Mouse (Mus musculus) kidney, postnatal 10 days (tissue): Measurements from ENCODE around the gene Pla2g12a.

ENCODE experiments used
- DNase-seq: peaks from one replicate; pipeline ENCODE4 v3.0.0; 2021; ENCODE audit warnings: mixed read lengths

The Pla2g12a gene

DNA sequence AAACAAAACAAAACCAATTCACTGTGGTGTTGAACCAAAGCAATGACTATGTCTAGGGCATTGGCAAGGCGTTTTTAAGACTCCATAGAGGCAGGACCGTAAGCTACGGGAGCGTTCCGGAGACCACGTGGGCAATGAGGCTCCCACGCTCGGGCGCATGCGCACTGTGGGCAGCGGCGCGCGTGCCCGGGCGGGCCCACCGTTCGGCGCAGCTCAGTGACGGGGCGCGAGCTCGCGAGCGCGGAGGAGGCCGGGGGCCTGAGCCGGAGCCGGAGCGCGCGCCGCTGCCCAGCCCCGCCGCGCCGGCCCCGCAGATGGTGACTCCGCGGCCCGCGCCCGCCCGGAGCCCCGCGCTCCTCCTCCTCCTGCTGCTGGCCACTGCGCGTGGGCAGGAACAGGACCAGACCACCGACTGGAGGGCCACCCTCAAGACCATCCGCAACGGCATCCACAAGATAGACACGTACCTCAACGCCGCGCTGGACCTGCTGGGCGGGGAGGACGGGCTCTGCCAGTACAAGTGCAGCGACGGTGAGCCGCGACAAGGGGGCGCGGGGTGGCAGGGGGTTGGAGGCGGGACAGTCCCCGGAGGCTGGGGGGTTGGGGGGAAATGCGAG lies at the start of gene Pla2g12a:
Gene Pla2g12a (plus strand): TSS at position 202 of the 617 bp plus-strand sequence.
- peak; percentile 95 for DNase-seq

DNA sequence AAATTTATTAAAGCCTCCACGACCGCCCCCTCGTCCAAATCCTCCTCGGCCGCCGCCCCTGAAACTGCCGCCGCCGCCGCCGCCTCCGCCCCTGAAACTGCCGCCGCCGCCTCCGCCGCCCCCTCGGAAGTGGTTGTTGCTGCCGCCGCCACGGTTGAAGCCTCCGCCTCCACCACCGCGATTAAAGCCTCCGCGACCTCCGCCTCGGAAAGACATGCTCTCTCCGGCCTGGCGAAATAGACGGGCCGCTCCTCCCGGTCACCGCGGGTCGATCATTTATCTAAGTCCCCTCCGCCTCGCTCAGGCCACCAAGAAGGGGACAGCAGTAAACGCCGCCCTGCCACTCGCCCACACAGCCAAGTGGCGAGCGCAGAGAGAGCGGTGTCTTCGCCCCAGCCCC lies 47.8 kb upstream of the Pla2g12a start:
- peak; percentile 67 for DNase-seq

DNA sequence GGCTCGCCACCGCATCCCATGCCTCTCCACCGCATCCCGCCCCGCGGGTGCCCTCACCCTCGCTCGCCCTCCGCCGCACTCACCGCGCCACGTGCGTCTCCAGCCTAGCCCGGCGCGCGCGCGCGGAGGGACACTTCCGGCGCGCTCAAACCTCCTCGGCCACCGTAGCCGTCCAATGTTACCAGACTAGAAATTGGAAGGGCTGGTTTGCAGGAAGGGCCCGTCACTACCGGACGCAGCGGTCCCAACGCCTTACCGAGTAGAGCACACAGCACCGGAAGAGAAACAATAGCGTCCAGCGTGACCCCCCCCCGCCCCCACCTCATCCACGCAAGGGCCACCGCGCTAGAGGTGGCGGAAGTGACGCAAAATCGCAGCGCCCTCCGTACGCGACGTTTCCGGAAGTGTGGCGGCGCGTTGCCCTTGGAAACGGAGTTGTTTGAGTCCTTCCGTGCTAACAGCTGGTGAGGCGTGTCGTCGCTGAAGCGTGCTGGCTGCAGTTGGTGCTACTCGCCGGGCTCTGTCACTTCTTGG lies 47.3 kb upstream of the Pla2g12a start, which contains the start of gene Gar1:
Gene Gar1 (minus strand): TSS at position 362 of the 534 bp plus-strand sequence.
- DNase-seq, result peak; percentile 98

DNA sequence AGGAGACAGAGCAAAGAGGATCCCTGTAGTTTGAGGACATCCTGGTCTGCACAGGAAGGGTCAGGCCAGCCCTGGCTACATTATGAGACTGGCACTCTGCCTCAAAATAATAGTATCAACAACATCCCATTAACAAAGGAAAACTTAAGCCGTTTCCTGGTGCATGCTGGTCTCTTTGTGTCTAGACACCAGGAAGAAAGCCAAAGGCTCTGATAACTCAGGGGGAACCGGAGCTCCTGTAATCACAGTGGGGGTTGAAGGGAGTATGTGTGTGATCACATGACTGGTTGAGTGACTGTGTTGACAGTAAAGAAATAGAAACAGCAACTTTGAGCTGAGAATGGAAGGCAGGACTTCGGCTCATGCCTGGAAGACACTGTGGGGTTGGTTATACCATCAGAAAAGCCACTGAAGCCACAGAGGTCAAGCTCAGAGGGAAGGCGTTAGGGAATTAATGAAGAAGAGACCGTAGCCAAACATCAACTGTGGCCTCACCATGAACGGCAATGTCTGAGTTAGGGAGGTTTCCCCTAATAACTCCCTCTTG lies 42.9 kb upstream of the Pla2g12a start, which contains the start of gene Cfi:
Gene Cfi (plus strand): TSS at position 497 of the 547 bp plus-strand sequence.
- no peak for DNase-seq

DNA sequence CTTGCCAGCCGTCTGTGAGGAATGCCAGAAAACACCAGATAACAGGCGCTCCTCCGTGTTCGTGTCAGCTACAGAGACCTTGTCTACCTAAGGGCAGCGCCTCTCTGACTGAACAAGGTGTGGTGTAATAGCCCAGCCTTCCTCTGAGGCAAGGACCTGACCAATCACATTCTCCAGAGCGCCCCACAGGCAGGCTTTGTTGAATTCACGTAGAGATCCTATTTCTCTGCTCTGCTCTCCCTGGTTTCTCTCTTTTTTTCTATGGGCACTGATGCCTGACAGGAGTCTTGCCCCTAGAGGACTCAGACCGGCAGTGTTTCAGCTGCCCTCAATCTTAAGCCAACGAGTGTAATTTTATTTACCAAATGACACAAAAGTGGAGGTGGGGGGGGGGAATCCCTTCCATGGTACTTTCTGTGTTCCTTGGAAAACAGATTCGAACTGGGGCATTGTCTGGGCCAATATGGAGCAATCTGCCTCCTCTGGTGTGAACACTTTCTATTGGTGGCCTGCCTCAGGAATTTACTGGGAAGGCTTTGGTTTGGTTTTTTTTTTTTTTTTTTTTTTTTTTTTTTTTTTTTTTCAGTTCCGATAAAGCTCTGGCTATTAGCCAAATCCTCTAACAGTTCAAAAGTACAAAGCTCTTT lies 42.2 kb upstream of the Pla2g12a start:
- DNase-seq, result peak; percentile 50

DNA sequence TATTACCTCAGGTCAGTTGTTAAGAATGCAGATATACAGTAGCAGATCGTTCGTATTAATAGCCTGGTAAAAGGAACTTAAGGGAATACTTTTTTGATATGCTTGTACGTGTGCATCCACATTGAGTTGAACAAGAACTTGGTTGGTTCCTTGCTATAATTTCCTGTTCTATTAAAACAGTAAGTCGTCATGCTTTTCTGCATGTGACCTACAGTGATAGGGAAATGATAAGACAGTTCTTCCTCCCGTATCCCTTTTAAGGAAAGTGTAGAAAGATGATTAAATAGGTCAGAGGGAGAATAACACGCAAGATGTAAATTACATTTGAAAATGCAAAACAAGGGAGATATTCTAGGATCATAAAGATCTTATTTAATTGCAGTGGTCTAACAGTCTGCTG lies 41.4 kb upstream of the Pla2g12a start:
- no peak for DNase-seq

DNA sequence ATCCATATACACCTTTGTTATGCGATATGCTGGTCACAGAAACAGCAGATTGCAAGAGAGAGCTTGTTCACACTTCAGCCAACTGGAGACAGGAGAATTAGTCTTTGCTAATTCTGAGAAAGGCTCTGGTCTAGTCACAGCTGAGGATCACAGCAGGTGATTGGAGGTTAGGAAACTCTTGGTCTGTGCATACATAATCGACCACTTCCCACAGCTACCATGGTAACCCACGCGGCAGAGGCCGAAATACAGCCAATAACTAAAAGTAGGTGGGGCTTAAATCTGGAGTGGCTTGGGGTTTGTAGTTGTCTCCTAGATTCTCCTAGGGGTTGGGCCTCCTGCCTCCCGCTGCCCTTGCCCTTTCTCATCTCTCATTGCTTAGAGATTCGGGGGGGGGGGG lies 40.4 kb upstream of the Pla2g12a start:
- DNase-seq, result no peak

DNA sequence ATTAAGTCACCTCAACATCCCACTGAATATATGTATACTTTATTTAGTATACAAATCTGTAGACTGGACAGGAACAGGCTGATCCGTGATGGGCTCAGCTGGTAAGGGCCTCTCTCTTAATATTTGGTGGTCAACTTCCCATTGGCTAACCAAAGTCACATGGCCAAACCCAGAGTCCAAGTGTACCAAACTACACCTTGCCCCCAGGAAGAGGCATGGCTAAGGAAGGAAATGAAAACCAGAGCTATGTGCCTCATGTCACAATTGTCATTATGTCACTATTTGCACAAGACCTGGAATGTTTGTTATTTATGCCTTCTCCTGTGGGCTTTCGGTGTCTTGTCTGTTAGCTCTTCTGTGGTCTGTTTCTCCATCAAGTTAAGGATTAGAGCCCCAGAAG lies 32.5 kb upstream of the Pla2g12a start:
- no peak for DNase-seq

DNA sequence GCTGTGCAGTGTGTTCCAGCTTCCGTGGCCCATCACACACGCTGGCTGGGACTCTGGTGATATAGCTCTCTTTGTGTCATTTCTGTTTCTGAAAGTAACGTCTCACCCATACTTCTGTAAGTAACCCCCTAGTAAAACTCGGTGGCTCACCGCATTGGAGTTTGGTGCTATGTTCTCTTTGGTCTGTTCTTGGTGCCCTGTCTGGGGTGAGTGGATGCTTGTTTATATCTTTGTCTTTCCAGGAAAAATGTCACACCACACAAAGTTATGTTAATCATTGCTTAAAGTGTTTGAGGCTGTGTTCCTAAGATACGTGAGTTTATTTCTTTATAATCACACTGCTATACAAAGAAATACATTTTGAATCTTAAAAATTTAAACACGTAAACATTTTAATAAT lies 31.6 kb upstream of the Pla2g12a start:
- DNase-seq, result no peak

DNA sequence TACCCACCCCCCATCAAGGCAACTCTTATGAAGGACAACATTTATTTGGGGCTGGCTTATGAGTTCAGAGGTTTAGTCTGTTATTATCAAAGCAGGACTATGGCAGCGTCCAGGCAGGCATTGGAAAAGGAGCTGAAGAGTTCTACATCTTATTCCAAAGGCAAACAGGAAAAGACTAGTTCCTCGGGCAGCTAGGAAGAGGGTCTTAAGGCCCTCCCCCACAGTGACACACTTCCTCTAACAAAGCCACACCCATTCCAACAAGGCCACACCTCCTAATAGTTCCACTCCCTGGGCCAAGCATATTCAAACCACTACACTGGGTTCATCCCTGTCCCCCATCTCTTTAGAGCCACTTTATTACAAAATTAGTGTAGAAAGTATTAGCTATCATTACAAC lies 15.8 kb upstream of the Pla2g12a start:
- no peak for DNase-seq

DNA sequence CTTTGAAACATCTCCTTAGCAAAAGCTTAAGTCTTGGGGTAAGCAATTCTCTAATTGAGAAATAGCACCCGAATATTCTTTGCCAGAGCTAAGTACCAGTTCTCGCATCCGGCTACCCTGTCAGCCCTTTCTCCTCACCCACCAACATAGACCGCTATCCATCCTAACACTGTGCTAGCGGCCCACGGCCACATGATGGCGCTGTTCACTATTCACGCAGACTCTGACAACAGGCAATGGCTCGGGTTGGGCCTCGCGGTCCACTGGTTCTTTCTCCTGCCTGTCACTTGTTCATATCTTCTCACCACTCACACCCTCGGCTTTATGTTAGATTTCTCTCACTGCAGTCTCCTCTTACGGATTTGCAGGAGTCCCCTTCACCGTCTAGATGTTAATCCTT lies 14.7 kb upstream of the Pla2g12a start:
- DNase-seq, result peak; percentile 68

DNA sequence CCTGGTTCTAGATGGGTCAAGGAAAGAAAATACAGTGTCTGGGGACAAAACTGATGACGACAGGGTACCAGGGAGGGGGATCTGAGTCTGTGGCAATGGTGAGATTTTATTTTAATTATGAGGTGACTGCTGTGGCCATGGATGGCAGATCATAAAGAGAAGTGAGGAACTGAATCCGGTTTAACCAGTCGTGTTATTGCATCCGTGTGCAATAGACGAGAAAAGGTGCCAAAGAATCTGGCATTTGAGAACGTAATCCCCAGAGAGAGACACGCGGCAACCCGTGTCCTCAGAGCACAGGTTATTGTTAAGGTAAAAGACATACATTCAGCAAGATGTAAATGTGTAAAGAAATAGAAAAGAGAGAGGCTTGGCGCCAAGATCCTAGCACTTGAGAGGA lies 1.1 kb upstream of the Pla2g12a start:
- no peak for DNase-seq

DNA sequence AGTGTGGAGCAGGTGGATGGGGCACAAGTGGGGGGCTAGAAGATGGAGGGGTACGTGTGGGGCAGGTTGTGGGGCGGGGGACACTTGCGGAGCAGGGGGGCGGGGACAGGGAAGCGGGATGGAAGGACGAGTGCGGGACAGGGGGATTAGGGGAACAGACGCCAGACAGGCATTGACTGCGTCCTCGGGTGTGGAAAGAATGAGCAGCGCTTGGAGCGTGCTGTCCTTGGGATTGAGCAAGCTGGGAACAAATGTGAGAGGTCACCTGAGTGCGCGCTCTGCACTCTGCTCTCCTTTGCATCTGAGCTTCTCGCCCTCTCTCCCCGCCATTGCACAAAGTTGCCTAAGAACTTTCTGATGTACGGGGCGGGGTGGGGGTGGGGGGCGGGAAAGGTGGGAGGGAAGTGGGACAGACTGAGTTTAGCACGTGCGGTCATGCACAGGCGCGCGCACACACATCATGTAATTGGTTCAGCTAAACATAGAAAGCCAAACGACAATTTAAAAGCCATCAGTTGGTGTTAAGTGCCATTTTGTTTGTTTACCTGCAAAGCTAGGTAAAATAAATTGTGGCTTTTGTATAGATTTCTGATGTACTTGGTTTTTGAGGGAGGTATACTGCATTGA lies 838 bp downstream of the Pla2g12a start:
- DNase-seq, result peak; percentile 50

DNA sequence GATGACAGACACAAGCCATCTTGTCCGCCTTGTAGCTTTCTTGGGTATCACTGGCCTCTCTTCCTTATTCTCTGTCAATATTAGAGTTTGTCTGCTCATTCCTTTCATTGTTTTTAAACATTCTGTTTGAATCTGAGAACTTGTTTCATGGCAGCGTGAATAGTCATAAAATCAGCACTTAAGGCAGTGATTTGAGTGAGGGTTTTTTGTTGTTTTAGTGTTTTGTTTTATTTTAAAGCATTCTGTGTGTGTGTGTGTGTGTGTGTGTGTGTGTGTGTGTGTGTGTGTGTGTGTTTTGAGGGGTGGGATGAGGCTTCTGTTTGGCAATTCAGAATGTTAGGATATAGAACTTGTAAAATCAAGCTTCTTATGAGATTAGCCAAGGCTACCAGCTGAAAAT lies 1.5 kb downstream of the Pla2g12a start:
- no peak for DNase-seq

DNA sequence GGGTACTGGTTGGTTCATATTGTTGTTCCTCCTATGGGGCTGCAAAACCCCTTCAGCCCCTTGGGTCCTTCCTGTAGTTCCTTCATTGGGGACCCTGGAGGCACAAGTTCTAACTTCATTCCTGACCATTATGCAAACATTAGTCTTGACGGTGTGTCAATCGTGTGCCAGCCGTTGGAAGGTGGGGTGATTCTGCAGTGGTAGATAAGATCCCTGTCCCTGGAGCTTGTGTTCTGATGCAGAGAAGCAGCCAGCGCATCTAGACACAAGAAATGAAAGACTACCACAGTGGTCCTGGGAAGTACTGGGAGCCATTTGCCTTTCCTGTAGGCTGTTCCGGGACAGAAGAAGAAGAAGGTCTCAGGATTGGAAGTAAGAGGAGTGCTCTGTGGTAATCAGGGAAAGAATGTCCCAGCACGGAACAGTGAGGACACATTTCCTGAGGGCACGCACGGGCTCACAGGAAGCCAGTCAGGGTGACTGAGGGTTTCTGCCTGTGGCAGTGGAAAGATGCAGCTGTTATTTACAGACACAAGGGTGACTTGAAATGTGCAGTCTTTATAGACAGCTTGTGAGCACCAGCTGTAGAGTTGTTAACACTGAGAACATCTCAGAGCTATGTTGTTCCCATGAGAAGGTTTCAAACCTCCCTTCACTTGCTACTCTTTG lies 2.7 kb downstream of the Pla2g12a start:
- no peak for DNase-seq

DNA sequence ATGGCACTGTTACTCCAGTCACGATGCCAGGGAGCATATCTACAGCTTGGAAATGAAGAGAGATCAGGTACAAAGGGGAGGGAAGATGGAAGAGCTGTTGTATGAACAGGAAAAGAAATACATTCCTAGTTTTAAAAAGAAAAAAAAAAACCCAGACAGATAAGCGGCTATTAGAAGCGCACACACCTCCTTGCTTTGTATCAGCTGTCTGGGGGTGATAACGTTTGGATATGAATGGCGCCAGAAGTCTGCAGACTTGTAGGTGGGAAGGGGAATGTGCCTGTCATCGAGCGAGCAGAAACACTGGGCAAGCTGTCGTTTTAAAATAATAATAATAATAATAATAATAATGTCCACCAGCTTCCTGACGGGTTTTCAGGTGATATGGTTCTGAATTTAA lies 7.2 kb downstream of the Pla2g12a start:
- DNase-seq, result no peak

DNA sequence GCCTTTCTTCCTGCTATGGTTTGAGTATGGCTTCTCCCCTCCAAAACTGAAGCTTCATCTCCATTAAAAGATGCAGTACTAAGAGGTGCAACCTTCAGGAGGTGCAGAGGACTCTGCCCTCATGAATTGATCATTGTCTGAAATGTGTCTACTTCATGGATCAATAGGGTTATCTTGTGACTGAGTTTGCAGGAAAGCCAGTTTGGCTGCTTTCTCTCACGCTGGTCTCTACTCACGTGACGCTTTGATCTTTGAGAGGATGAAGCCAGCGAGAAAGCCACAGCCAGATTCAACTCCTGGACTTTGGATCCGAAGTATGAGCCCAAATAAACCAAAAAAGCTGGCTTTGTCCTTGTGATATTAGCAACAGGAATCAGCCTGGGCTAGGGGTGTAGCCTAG lies 8.0 kb downstream of the Pla2g12a start:
- no peak for DNase-seq

DNA sequence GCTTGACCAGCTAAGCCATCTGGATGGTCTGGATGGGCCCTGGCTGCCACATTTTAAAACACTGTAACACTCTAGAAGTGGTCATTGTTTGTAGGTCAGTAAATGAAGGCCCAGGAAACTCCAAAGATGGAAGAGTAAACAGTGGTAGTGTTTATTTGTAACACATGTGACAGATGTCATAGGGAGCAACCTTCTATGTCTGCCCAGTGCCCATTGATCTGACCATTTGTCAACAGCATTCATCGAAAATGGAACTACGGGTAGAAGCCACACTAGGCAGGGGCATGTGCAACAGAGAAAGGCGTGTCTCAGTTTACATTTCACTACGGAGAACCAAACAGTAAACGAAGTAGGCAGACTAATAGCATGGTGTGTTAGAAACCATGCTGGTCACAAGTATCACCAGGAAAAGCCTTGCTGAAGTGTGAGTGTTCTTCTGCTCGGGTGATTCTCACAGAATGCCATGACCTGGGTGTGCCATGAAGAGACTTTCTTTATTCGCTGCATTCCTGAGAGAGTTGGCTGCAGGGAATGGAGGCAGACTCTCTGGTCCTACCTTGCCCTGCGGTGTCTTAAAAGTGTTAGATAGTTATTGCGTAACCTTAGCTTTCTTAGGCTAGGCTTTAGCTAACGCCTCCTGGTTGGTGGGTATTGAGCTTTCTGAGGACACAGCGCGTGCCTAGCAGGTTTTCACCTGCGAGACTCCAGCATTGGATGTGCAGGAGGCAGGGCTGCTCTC lies 9.5 kb downstream of the Pla2g12a start:
- DNase-seq, result no peak

DNA sequence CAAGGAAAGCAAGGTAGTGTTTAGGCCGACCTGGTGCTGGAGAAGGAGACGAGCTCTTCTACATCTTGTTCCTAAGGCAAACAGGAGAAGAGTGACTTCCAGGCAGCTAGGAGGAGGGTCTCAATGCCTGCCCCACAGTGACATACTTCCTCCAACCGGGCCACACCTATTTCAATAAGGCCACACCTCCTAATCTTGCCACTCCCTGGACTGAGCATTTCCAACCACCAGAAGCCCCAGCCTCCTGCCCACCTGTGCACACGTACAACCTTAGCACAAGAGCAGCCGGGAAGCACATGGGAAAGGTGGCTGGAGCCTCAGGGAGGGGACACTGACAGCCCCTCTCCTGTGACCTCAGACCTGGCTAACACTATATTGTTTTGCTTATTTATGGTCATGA lies 13.6 kb downstream of the Pla2g12a start:
- DNase-seq, result no peak

DNA sequence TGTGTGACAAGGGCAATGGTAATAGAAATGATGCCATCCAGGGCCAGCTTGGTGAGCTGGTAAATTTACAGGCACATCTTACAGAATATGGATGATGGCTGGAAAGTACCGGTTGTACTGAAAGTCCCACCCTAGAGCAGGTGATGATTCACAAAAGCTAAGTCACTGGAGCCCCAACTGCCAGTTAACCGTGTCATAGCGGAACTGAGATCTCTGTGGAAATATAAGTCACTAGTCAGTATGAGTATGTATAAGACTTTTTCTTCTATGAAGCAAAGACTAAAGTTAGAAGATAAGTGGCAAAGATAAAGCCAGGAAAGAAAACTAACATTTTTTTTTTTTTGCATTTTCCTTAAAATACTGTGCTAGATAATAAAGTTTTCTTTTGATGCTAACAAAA lies 14.7 kb downstream of the Pla2g12a start:
- DNase-seq, result no peak

DNA sequence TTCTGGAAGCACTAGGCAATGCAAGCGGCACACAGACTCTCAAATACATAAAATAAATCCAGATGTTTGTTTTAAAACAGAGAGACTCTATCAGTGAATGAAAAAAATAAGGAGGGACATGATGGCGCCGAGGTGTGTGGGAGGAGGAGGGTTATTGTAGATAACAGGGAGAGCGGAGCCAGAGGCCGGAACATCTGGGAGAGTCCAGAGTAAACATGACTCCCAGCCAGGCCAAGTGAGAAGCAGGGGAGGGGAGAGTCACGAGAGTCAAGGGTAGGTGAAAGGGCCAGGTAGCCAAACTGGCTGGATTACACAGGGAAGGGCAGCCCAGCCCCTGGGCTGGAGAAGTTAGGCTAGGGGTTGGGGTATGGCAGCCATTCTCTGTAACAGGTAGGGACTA lies 18.2 kb downstream of the Pla2g12a start:
- no peak for DNase-seq

DNA sequence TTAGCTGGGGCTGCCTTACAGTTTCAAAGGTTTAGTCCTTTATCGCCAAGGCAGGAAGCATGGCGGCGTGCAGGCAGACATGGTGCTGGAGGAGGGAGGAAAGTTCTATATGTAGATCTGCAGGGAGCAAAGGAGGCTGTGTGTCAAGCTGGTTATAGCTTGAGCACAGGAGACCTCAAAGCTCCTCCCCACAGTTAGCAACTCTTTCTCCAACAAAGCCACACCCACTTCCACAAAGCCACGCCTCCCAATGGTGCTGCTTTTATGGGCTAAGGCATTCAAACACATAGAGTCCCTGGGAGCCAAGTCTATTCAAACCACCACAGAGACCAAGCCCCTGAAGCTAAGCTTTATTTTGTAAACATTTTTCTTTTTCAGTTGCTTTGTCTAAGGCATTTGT lies 20.5 kb downstream of the Pla2g12a start:
- no peak for DNase-seq
